Mouse (Mus musculus) heart, embryonic 14.5 days (tissue): ENCODE measurements at regions not wholly inside any gene's neighbourhood (a gene's known extent, or its start where the extent isn't known, plus 50 kb on each side); places are given as distances from the start of the nearest gene placed in this dataset.

Experiments used
- ATAC-seq: fragments of 200-750 bp; cut with Nextera tagmentation; 2 replicates; pipeline ENCODE4 v1.8.0; 2017; ENCODE audit warnings: low read depth, moderate TSS enrichment; ENCODE audit not compliant: insufficient number of reproducible peaks, insufficient read depth, low FRiP score
- H3K27ac ChIP-seq, 2 experiments: fragments of 200-500 bp in 1 of 2; fragments of 300-500 bp in 1 of 2; sonication (generic) in 1 of 2; replicated peaks in 1 of 2; 2 replicates each; pipeline ENCODE4 v1.5.1; 2012 to 2014; ENCODE audit warnings: low read depth in 2 of 2, low read length in 2 of 2, control low read depth in 1 of 2, mild to moderate bottlenecking in 1 of 2, mixed read lengths in 1 of 2; ENCODE audit not compliant: control insufficient read depth in 1 of 2, insufficient read depth in 1 of 2
- H3K27me3 ChIP-seq: fragments of 300-500 bp; sonication (generic); 2 replicates; pipeline ENCODE4 v1.6.1; 2014; ENCODE audit warnings: mild to moderate bottlenecking, low read length, control low read depth; ENCODE audit not compliant: control insufficient read depth, insufficient read depth
- H3K36me3 ChIP-seq: fragments of 300-500 bp; sonication (generic); 2 replicates; pipeline ENCODE4 v1.6.1; 2014; ENCODE audit warnings: mild to moderate bottlenecking, control low read depth, low read length, mixed read lengths; ENCODE audit not compliant: control insufficient read depth, insufficient read depth
- H3K4me1 ChIP-seq, 2 experiments: fragments of 200-500 bp in 1 of 2; fragments of 300-500 bp in 1 of 2; sonication (generic) in 1 of 2; 2 replicates each; pipeline ENCODE4 v1.6.1; 2012 to 2014; ENCODE audit warnings: low read length in 2 of 2, control low read depth in 1 of 2, mixed read lengths in 1 of 2; ENCODE audit not compliant: control insufficient read depth in 2 of 2, insufficient read depth in 2 of 2
- H3K4me2 ChIP-seq: fragments of 300-500 bp; sonication (generic); 2 replicates; pipeline ENCODE4 v1.6.1; 2014; ENCODE audit warnings: mild to moderate bottlenecking, low read length
- H3K4me3 ChIP-seq, 2 experiments: fragments of 200-500 bp in 1 of 2; fragments of 300-500 bp in 1 of 2; sonication (generic) in 1 of 2; 2 replicates each; pipeline ENCODE4 v1.5.1; 2012 to 2014; ENCODE audit warnings: low read length in 2 of 2, mild to moderate bottlenecking in 2 of 2, control low read depth in 1 of 2, low read depth in 1 of 2, moderate library complexity in 1 of 2; ENCODE audit not compliant: control insufficient read depth in 1 of 2, insufficient read depth in 1 of 2
- H3K9ac ChIP-seq: fragments of 300-500 bp; sonication (generic); 2 replicates; pipeline ENCODE4 v1.6.1; 2014; ENCODE audit warnings: mild to moderate bottlenecking, low read length
- H3K9me3 ChIP-seq: fragments of 300-500 bp; sonication (generic); 2 replicates; pipeline ENCODE4 v1.6.1; 2016; ENCODE audit warnings: low read length, control low read depth; ENCODE audit not compliant: control insufficient read depth
- WGBS: fragments of 180-500 bp; shearing (Covaris S2); extraction: QIAGEN DNeasy Blood & Tissue Kit; methylation state at CpG from one replicate; pipeline ENCODE4 v1.1.7; 2014; 5-methylcytosine and 5-hydroxymethylcytosine counted together

GRCm38 (mm10) chrX:167091841-167092240 is 117.3 kb downstream of the Tmsb4x start:
- Histone ChIP-seq H3K27me3 (no peaks in the 10 kb centered on the region), H3K9ac (no peak overlapping the region), H3K4me2 (no peak overlapping the region), H3K36me3 (no peaks in the 10 kb centered on the region), H3K4me3 (no peak overlapping the region), H3K4me1 (peaks cover 0 to 5% of the 10 kb centered on the region in 2 experiments; a peak in 2 of 4 replicates), H3K27ac (no peak overlapping the region), H3K9me3 (no peaks in the 10 kb centered on the region)
- WGBS, result 53% methylated on average over 1 of the region's 1 CpGs
- ATAC-seq, result no peak

GRCm38 (mm10) chrX:167088930-167089329 is 120.2 kb downstream of the Tmsb4x start:
- Histone ChIP-seq H3K4me1 (peaks cover 0 to 5% of the 10 kb centered on the region in 2 experiments; a peak in 2 of 4 replicates), H3K4me2 (no peak overlapping the region), H3K4me3 (no peak overlapping the region), H3K27ac (peak overlapping the region; percentile 39 to 53; a peak in 3 of 4 replicates), H3K36me3 (no peaks in the 10 kb centered on the region), H3K9ac (no peak overlapping the region), H3K9me3 (no peaks in the 10 kb centered on the region), H3K27me3 (no peaks in the 10 kb centered on the region)
- ATAC-seq, result no peak
- 61% methylated on average over 3 of the region's 3 CpGs for WGBS

GRCm38 (mm10) chrX:167088438-167088837 is 120.7 kb downstream of the Tmsb4x start:
- Histone ChIP-seq H3K4me2 (no peak overlapping the region), H3K9me3 (no peaks in the 10 kb centered on the region), H3K4me3 (no peak overlapping the region), H3K9ac (no peak overlapping the region), H3K36me3 (no peaks in the 10 kb centered on the region), H3K27ac (peak overlapping the region; percentile 53; a peak in 3 of 4 replicates), H3K4me1 (peaks cover 0 to 5% of the 10 kb centered on the region in 2 experiments; a peak in 2 of 4 replicates), H3K27me3 (no peaks in the 10 kb centered on the region)
- WGBS, result 25% methylated on average over 2 of the region's 2 CpGs
- ATAC-seq, result no peak

- WGBS, result 69% methylated on average over 3 of the region's 3 CpGs
- no peak overlapping the region for H3K4me2 ChIP-seq
These were observed 128.3 kb downstream of the Tmsb4x start for GRCm38 (mm10) chrX:167080821-167081220.

GRCm38 (mm10) chrX:167069075-167069474 is 140.0 kb downstream of the Tmsb4x start:
- WGBS, result 48% methylated on average over 2 of the region's 2 CpGs

More at GRCm38 (mm10) chrX:167080821-167081220, 128.3 kb downstream of the Tmsb4x start:
- ATAC-seq, result no peak
- Histone ChIP-seq H3K9me3 (no peaks in the 10 kb centered on the region), H3K27me3 (no peaks in the 10 kb centered on the region), H3K27ac (no peak overlapping the region), H3K4me1 (no peaks in the 10 kb centered on the region), H3K9ac (no peak overlapping the region), H3K4me3 (no peak overlapping the region), H3K36me3 (no peaks in the 10 kb centered on the region)

GRCm38 (mm10) chrX:167067918-167068317 is 141.2 kb downstream of the Tmsb4x start:
- H3K9ac ChIP-seq, result no peak overlapping the region
- H3K27ac ChIP-seq, result no peak overlapping the region
- H3K9me3 ChIP-seq, result no peaks in the 10 kb centered on the region
- H3K4me1 ChIP-seq, result no peaks in the 10 kb centered on the region
- H3K36me3 ChIP-seq, result no peaks in the 10 kb centered on the region
- H3K4me2 ChIP-seq, result no peak overlapping the region
- no peak for ATAC-seq
- H3K4me3 ChIP-seq, result no peak overlapping the region
- no peaks in the 10 kb centered on the region for H3K27me3 ChIP-seq
- WGBS, result 80% methylated on average over 3 of the region's 3 CpGs

More at GRCm38 (mm10) chrX:167069075-167069474, 140.0 kb downstream of the Tmsb4x start:
- H3K9me3 ChIP-seq, result no peaks in the 10 kb centered on the region
- H3K9ac ChIP-seq, result no peak overlapping the region
- no peaks in the 10 kb centered on the region for H3K4me1 ChIP-seq
- H3K36me3 ChIP-seq, result no peaks in the 10 kb centered on the region
- H3K4me3 ChIP-seq, result no peak overlapping the region
- H3K4me2 ChIP-seq, result no peak overlapping the region
- ATAC-seq, result no peak
- H3K27me3 ChIP-seq, result no peaks in the 10 kb centered on the region
- H3K27ac ChIP-seq, result no peak overlapping the region

GRCm38 (mm10) chrX:167063881-167064280 is 145.2 kb downstream of the Tmsb4x start:
- 47% methylated on average over 4 of the region's 4 CpGs for WGBS
- Histone ChIP-seq H3K27me3 (no peaks in the 10 kb centered on the region), H3K36me3 (no peaks in the 10 kb centered on the region), H3K4me2 (no peak overlapping the region), H3K9ac (no peak overlapping the region), H3K9me3 (no peaks in the 10 kb centered on the region), H3K4me1 (no peaks in the 10 kb centered on the region), H3K4me3 (no peak overlapping the region), H3K27ac (no peak overlapping the region)
- ATAC-seq, result no peak

- ATAC-seq, result no peak
- no peak overlapping the region for H3K4me2 ChIP-seq
- no peak overlapping the region for H3K9ac ChIP-seq
- H3K27ac ChIP-seq, result no peak overlapping the region
- no peaks in the 10 kb centered on the region for H3K36me3 ChIP-seq
- H3K9me3 ChIP-seq, result no peaks in the 10 kb centered on the region
- H3K4me3 ChIP-seq, result no peak overlapping the region
- 75% methylated on average over 10 of the region's 10 CpGs for WGBS
- no peaks in the 10 kb centered on the region for H3K27me3 ChIP-seq
- peaks cover 2 to 5% of the 10 kb centered on the region in 2 experiments; a peak in 1 of 4 replicates for H3K4me1 ChIP-seq
These were observed 156.7 kb downstream of the Tmsb4x start for GRCm38 (mm10) chrX:167052456-167052855.
